Mouse (Mus musculus) G1E (cell line): ENCODE data around the gene Brcc3.

Experiments used
- CTCF ChIP-seq: IDR thresholded peaks from 2 replicates; pipeline ENCODE4 v1.5.1; 2012; ENCODE audit warnings: low read depth, low read length, inconsistent platforms, mixed read lengths
- POLR2AphosphoS5 ChIP-seq: IDR thresholded peaks from 2 replicates; pipeline ENCODE4 v1.6.1; 2012; ENCODE audit warnings: low read depth, low read length, inconsistent platforms; ENCODE audit not compliant: insufficient replicate concordance

DNA sequence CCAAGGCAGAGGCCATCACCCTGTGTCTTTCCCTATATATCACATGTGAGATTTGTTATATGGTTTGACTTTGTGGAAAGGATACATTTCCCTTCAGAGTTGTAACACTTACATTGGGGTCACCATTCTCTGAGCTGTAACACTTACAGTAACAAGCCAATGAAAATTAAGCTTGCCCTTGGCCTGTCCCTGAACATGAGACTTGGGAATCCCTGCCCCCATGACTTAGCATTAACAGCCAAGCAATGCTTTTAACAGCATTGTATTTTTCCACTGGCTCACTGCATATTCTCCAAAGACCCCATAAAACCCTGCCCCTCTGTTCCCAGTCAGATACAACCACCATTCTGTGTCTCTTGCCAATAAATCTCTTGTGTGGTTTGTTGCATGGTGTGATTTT, 13.1 kb upstream of the Brcc3 start:
- TF ChIP-seq CTCF, result no peak
- TF ChIP-seq POLR2AphosphoS5, result no peak
